Mouse (Mus musculus) ES-Bruce4 (cell line): ENCODE data around the gene Zbp1.

ENCODE experiments used
- CTCF ChIP-seq: IDR thresholded peaks from one replicate; pipeline ENCODE4 v1.8.1; 2011; ENCODE audit warnings: low read depth, low read length
- POLR2A ChIP-seq: IDR thresholded peaks from one replicate; pipeline ENCODE4 v1.8.1; 2011; ENCODE audit warnings: low read length; ENCODE audit not compliant: insufficient read depth

GRCm38 (mm10) chr2:173257610-173258009 lies 38.9 kb upstream of the Zbp1 start:
- TF ChIP-seq CTCF = no peak
- TF ChIP-seq POLR2A = no peak
